Mouse (Mus musculus): ENCODE measurements at regions not wholly inside any gene's neighbourhood (a gene's known extent, or its start where the extent isn't known, plus 50 kb on each side); places are given as distances from the start of the nearest gene placed in this dataset.

DNA sequence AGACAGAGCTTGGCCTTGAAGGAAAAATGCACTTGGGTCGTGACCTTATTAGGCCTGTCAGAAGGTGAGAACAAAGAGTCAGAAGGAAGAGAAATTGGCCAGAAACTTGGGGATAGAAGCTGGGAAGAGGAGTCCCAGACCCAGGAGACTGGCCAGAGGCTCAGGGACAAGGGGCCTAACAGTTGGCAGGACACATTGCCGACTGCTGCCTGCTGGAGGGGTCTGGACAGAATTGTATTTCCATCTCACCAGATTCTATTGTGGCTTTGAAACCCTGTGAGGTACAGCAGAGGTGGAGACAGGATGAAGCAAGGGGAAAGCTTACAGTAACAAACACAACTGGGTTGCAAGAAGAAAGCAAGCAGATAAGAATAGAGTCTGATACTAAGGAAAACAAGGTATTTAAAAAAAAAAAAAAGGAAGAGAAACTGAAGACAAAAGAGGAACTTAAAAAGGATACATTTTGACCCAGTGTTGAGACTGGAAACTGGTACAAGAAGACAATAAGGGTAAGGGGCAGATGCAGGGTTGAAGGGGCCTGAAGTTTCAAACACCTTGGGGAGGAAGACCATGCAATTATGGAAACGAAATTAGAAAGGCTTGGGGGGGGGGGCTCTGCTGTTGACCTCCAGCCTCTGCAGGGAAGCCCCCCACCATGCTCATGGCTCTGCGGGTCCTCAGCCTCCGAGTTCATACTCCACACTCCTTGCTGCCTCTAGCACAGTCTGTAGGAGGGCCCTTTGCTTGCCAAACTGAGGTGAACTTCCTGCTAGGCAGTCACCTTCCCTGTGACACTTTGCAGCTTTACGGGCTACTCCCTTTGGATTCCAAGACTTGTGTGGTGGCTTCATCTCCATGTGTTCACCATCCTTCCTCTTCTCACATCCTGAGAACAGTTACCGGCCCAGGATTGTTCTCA lies 87.1 kb downstream of the A830031A19Rik start:
- TF ChIP-seq CTCF (IDR thresholded peaks at IDR 0.05; ENCODE audit: control insufficient read depth, insufficient read depth, insufficient read length) (no peak), CEBPB (IDR thresholded peaks at IDR 0.05; ENCODE audit: low read depth) (no peak), USF1 (IDR thresholded peaks at IDR 0.05; ENCODE audit: low read depth) (no peak)

Measured in C2C12 (cell line).